Mouse (Mus musculus) gastrocnemius, adult 2 months (tissue): ENCODE results near the gene Tgfb2. TPM values are rescaled to one million over a fixed set of nuclear protein-coding genes. Genes with fewer than 3 reads are reported as not detected.

Experiments
- DNase-seq: peaks from one replicate; pipeline ENCODE4 v3.0.0; 2022
- H3K27ac ChIP-seq: fragments of 200-600 bp; 2 replicates; pipeline ENCODE4 v1.8.1; 2022; ENCODE audit warnings: mild to moderate bottlenecking
- H3K4me3 ChIP-seq: fragments of 200-600 bp; 2 replicates; pipeline ENCODE4 v1.8.1; 2022; ENCODE audit warnings: mild to moderate bottlenecking, moderate library complexity
- CTCF ChIP-seq: fragments of 200-600 bp; IDR thresholded peaks from 2 replicates; pipeline ENCODE4 v1.8.1; 2022; ENCODE audit warnings: antibody characterized with exemption, mild to moderate bottlenecking, moderate library complexity
- intact Hi-C: fragments of 180-260 bp; cut with DNase I; formaldehyde crosslinking; loops from one replicate; pipeline ENCODE4 v1.15.1; 2025
- total RNA-seq, 2 experiments: library from RNA; stranded (reverse); gene quantifications; 2 replicates each; pipeline ENCODE4 v1.2.3; 2021

Gene Tgfb2
- total RNA-seq, 2 experiments from 2014 or later, result 6.5 to 14.1 TPM

DNA sequence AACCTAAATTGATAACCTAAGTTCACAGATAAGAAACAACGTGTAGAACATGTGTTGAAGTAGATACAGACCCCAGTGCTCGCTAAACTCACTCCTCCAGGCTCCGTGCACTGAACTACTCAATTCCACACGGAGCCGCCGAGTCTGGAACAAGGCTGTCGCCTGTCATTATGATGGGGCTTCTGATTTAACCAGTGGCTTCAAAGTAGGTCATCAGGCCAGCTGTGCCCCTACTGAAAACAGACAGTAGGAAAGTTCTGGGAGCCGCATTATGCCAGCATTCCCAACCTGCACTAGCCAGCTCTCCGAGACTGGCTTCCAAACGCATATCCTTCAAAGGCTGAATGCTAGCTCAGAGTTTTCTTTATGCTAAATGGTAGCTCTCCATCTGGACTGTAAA, 42.8 kb downstream of the Tgfb2 start:
- Histone ChIP-seq H3K4me3 (no peak overlapping the region), H3K27ac (no peak overlapping the region)
- no peak for TF ChIP-seq CTCF

DNA sequence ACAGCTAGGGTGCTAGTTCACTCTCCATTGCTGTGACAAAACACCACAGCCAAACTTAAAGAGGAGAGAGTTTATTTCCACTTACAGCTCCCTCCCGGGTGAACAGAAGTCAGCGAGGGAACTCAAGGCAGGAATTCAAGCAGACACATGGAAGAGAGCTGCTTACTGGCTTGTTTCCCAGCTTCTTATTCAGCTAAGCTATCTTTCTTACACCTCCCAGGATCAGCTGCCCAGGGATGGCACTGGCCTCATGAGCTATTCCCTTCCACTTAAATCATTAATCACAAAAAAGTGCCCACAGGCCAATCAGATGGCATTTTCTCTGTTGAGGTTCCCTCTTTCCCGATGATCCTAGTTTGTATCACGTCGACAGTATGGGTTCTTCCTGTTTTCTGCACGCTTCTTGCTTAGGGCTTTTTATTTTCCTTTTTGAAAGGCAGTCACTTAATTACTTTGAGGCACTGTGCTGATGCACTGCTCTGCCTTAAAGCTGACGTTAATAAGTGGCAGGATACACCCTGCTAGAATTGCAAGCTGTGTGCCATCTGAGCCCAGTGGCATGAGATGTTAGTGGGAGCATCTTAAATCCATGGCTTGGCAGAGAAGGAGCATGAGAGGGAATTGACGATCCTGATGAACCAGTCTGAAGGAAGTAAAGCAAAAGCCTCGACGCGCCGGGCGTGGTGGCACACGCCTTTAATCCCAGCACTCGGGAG, 44.4 kb downstream of the Tgfb2 start:
- intact Hi-C loops, result no loop called here
- Histone ChIP-seq H3K27ac (peak overlapping the region; percentile 82), H3K4me3 (no peak overlapping the region)
- peak; percentile 43 for DNase-seq
- no peak for TF ChIP-seq CTCF

More for the DNA sequence above, 42.8 kb downstream of the Tgfb2 start:
- intact Hi-C loops, result no loop called here
- no peak for DNase-seq

DNA sequence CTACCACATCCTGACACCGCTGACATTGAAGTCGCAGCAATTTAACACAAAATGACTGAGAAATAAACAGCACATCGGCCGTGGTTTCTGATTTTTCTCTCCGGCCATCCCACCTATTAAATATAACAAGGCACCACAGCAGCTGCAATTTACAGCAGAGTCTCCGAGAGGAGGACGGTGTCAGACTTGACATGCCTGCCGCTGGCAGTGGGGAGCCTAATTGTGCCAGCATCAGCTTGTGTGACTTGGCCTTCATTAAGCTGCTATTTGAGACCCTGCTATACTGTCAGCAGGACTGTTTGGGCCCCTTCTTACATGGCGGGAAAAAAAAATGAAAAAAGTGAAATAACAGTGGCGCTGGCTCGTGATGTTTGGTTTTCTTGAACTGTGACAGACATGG, 47.0 kb downstream of the Tgfb2 start:
- intact Hi-C loops, result no loop called here
- peak; percentile 49 for DNase-seq
- Histone ChIP-seq H3K27ac (peak overlapping the region; percentile 53), H3K4me3 (peak overlapping the region; percentile 43)
- no peak for TF ChIP-seq CTCF

DNA sequence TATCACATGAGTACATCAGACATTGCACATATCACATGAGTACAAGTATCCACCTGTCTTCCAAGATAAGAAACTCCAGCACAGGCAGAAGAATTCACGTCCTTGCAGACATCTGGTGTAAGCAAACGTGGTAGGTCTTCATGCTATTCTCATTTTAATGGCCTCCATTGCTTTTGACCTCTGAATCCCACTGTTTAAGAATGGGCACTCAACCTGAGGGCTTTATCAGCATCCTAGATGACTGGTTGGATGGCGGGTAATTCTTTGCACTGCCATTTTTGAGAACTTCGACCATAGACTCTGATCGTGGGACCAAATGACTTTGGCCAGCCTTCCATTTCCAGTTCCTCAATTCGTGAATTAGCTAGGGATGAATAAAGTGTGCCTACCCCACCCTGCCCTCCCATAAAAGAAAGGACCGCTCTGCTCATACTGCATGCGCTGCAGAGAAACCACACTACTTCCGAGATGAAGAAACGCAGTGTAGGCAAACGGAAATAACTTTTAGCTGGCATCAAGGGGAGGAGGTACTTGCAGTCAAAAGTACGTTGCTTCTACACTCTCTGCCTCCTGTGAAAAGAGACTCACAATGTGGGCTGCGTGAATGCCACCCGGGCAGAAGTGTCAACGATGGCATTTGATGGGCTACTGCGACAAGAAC, 48.1 kb downstream of the Tgfb2 start:
- intact Hi-C loops, result no loop called here
- DNase-seq, result no peak
- TF ChIP-seq CTCF, result no peak
- no peak overlapping the region for H3K27ac ChIP-seq
- H3K4me3 ChIP-seq, result no peak overlapping the region

DNA sequence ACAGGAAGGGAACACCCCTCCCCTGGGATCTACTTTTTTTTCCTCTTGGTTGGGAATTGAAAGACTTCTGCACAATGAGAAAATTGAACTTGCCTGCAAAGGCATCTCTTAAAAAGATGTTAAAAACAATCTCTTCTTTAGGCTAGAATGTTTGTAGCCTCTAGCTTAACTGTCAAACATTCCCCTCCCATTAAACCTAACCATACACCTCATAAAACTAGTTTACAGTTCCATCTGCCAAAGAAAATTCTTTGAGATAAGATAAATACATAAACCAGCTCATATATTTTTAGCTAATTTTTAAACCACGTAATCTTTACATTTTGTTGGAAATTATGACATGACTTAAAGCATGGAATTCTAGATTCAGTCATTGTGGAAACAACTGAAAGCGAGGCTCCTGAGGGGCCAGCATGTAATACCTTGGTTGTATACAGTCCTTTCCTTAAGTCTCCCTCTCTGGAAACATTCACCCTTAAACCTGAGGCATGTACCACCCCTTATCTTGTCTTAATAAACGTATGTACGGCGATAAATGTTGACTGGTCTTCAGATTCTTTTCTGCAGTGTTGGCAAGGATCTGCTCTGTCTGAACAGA, 49.0 kb downstream of the Tgfb2 start:
- TF ChIP-seq CTCF, result no peak
- Histone ChIP-seq H3K4me3 (no peak overlapping the region), H3K27ac (peak overlapping the region; percentile 53)
- intact Hi-C loops, result no loop called here
- no peak for DNase-seq

DNA sequence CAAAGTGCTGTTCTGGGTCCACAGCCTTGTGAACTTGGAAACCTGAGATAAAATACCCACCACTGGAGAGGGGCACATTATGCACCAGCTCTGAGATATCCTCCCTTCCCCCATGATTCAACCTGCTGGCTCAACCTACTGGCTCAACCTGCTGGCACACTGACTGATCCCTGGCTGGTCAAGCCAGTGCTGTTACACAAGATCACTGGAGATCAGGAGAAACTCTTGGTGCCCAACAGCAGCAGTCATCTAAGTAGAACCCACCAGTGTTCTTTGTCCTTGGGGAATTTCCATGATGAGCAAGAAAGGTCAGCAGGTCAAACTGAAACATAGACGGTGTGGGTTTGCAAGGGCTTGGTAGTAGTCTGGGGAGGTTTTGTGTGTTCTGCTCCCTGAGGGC, 49.6 kb downstream of the Tgfb2 start:
- DNase-seq, result peak; percentile 76
- Histone ChIP-seq H3K27ac (peak overlapping the region; percentile 53), H3K4me3 (no peak overlapping the region)
- intact Hi-C loops, result no loop called here
- no peak for TF ChIP-seq CTCF

DNA sequence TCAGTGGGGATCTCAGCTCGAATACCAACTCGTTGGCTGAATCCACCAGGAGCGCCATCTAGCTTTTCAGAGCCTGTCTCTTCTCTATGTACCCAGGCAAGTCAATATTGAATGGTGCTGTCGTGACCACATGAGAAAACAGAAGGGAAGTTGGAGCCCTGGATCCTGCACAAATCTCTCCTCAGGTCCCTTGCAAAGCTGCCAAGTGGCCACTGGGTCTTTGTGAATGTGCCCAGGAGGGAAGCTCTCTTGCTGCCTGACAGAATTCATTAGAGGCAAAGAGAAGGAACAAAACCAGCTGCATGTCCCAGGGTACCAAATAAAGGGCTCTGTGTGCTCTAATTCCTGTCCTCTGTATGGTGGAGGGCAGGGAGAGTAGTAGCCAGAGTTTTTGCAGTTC, 50.7 kb downstream of the Tgfb2 start:
- intact Hi-C loops, result no loop called here
- TF ChIP-seq CTCF, result no peak
- H3K4me3 ChIP-seq, result no peak overlapping the region
- H3K27ac ChIP-seq, result no peak overlapping the region
- DNase-seq, result peak; percentile 30

DNA sequence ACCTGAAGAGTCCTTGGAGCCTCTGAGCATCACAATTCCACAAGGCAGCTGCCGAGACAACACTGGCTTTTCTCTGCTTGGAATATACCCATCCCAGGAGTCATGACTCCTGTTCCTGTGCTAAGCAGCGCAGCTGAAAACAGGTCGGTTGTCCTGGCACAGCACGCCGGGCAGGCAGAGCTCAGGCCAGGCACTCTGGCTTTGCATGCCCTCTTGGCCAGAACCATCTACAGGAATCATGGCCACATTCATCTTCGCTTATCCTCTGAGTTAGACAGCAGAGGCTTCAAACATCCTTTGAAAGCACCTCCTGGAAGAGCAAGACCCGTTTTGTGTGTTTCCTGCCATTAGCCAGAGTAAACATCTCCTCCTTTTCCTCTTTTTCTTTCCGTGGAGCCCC, 53.6 kb downstream of the Tgfb2 start:
- no peak overlapping the region for H3K4me3 ChIP-seq
- DNase-seq, result peak; percentile 49
- TF ChIP-seq CTCF, result no peak
- peak overlapping the region; percentile 13 for H3K27ac ChIP-seq
- intact Hi-C loops, result no loop called here

DNA sequence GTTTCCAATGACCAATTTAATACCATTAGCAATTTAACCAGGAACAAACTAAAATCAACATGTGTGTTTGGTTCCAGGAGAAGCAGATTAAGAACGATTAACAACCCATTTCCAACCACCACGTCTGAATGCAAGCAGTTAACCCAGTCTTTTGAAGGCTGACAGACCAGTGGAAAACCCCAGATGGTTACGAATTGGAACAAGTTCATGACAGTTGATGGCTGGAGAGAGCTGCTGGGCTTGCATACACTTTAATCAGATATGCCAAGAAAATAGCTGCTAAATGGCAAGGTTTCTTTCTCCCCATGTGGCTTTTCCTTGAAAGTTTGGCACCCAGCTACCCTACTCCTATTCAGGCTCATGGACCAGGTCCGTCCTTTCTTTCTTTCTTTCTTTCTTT, 55.8 kb downstream of the Tgfb2 start:
- no peak for TF ChIP-seq CTCF

DNA sequence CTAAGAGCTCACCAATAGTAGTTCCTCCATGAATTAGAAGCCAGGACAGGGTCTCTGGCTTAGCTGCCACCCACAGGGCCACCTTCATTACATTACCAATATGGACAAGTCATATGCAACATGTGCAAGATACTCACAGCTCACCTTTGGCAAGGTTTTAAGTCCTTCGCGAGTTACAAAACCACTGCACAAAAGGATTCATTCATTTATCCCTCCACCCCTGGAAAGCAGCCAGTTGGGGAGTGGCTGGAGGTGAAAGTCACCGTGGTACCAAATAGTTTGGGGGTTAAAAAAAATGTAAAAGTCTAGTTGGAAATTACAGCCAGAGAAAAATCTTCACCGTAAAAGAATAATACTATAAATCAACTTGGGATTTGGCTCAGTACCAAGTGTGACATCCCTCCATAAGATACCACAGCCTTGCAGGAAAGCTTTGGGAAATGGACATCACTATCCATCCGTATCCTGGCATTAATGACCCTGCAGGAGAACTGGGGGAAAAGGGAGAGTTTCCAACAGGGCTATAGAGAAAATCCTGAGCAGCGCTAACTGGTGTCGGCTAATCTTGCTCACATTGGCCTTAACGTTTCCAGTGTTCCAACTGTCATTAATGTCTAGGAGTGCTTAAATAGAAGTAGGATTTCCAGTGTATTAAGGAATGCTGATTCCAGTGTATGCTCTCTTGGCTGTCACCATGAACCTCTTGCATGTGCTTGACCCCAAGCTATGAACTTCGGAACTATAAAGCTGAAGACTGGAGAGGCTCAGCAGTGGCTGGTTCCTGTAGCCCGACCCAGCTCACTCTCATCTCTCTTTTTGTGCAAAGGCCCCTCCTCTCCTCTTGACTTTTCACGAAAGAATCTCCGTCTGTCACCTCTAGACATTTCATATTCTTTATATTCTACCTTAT, 68.2 kb downstream of the Tgfb2 start:
- Histone ChIP-seq H3K27ac (no peak overlapping the region), H3K4me3 (no peak overlapping the region)
- no peak for DNase-seq
- intact Hi-C loops, result no loop called here
- no peak for TF ChIP-seq CTCF

More for the DNA sequence above, 55.8 kb downstream of the Tgfb2 start:
- DNase-seq, result no peak
- no peak overlapping the region for H3K4me3 ChIP-seq
- intact Hi-C loops, result no loop called here
- H3K27ac ChIP-seq, result no peak overlapping the region

DNA sequence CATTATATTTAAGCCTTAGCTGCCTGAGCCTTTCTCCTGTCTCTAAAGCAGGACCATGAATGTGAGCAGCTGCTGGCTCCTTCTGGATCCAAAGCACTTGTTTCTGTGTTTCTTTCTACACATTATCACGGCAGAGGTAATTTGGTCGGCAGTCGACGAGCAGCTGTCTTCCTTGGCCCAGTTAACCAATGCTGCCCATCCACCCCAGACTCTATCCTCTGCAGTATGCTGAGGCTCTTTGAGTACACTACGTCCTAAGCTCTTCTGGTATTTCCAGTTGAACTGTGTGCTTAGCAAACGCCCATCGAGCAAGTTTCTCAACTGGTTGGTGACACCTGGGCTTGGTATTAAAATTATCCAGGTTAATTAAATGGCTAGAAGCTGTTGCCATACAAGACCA, 70.7 kb downstream of the Tgfb2 start:
- H3K4me3 ChIP-seq, result no peak overlapping the region
- peak overlapping the region; percentile 65 for H3K27ac ChIP-seq
- TF ChIP-seq CTCF, result no peak
- intact Hi-C loops, result no loop called here
- DNase-seq, result peak; percentile 52

DNA sequence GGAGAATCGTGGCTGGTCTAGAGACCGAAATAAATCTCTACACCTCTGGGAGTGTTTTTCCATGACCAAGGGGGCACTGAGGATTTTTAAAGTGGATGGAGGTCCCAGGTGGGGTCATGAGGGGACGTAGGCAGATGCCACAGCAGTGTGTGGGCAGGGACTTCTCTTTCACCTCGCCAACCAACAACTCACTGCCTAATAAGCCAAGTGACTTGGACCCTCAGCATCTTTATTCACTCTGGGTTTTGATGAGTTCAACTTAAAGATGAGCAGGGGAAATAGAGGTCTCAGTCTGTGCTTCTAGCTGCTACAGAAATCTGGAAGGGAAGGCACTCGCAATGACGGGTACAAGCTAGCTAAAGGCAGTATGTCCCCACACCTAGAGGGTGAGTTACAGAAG, 74.3 kb downstream of the Tgfb2 start:
- no peak for DNase-seq
- H3K4me3 ChIP-seq, result no peak overlapping the region
- peak overlapping the region; percentile 59 for H3K27ac ChIP-seq
- intact Hi-C loops, result no loop called here
- TF ChIP-seq CTCF, result no peak
